Mouse (Mus musculus) neural tube, embryonic 12.5 days (tissue): Measurements from ENCODE around the gene Mettl21a. TPM values are rescaled to one million over a fixed set of nuclear protein-coding genes. Genes with fewer than 3 reads are reported as not detected.

Source experiments
- ATAC-seq: fragments of 200-750 bp; cut with Nextera tagmentation; 2 replicates; pipeline ENCODE4 v1.8.0; 2017; ENCODE audit warnings: low read depth, mild to moderate bottlenecking, moderate TSS enrichment, moderate library complexity; ENCODE audit not compliant: low FRiP score
- H3K27ac ChIP-seq: fragments of 300-500 bp; sonication (generic); 2 replicates; pipeline ENCODE4 v1.5.1; 2016
- H3K27me3 ChIP-seq: fragments of 300-500 bp; sonication (generic); replicated peaks from 2 replicates; pipeline ENCODE4 v1.6.1; 2016; ENCODE audit warnings: mild to moderate bottlenecking
- H3K36me3 ChIP-seq: fragments of 300-500 bp; sonication (generic); 2 replicates; pipeline ENCODE4 v1.6.1; 2016; ENCODE audit warnings: mild to moderate bottlenecking
- H3K4me1 ChIP-seq: fragments of 300-500 bp; sonication (generic); 2 replicates; pipeline ENCODE4 v1.6.1; 2016
- H3K4me2 ChIP-seq: fragments of 300-500 bp; sonication (generic); replicated peaks from 2 replicates; pipeline ENCODE4 v1.6.1; 2016; ENCODE audit warnings: mild to moderate bottlenecking
- H3K4me3 ChIP-seq: fragments of 300-500 bp; sonication (generic); 2 replicates; pipeline ENCODE4 v1.5.1; 2016
- H3K9ac ChIP-seq: fragments of 300-500 bp; sonication (generic); 2 replicates; pipeline ENCODE4 v1.6.1; 2016; ENCODE audit warnings: mild to moderate bottlenecking
- H3K9me3 ChIP-seq: fragments of 300-500 bp; sonication (generic); 2 replicates; pipeline ENCODE4 v1.6.1; 2016; ENCODE audit warnings: mild to moderate bottlenecking
- WGBS: fragments of 180-500 bp; shearing (Covaris S2); methylation state at CpG from one replicate; pipeline ENCODE4 v1.1.7; 2016; 5-methylcytosine and 5-hydroxymethylcytosine counted together
- polyA plus RNA-seq: library from polyadenylated mRNA; unstranded; fragments of >200 nt; fragmentation: Nextera tagmentation; extraction: Ambion mirVana; gene quantifications from 2 replicates; pipeline ENCODE4 v1.2.1, GENCODE M21; 2016

Mettl21a gene
- polyA plus RNA-seq, 1 experiment from 2014 or later: 18.5 TPM

DNA sequence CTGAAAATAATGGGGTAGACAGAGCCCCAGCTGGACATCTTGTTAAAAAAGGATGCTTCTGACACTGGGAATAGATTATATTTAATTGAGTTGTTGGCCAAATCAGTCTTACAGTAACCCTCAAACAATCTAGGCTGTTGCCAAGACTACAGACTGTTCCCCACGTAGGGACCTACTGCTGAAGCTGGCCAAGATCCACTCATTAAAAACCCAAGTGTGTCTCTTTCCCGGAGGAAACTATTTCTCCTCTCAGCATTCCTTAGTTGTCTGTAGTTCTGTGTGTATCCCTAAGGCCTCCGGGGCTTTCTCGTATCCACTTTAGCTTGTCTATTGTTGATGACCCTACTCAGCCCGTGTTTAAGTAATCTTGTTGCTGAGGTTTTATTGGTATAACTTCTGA, 14.5 kb upstream of the Mettl21a start:
- Histone ChIP-seq H3K27me3 (no peaks in the 10 kb centered on the region), H3K36me3 (no peaks in the 10 kb centered on the region), H3K4me1 (no peaks in the 10 kb centered on the region), H3K9ac (no peak overlapping the region), H3K27ac (no peak overlapping the region), H3K4me2 (no peak overlapping the region), H3K9me3 (no peaks in the 10 kb centered on the region), H3K4me3 (no peak overlapping the region)
- no peak for ATAC-seq
- WGBS: 74% methylated on average over 5 of the region's 5 CpGs

DNA sequence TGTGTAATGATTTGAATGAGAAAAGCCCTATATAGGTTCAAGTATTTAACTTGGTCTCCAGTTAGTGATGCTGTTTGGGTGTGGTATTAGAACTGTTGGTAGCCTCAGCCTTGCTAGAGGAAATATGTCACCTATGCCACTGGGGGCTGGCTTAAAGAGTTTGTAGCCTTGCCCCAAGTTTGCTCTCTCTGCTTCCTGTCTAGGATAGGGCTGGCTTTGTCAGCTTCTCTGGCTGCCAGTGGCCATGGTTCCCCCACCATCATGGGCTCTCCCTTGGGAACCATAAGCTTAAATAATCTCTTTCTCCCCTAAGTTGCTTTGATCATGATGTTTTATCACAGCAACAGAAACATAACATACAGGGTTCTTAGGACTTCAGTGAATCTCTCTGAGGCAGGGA, 8.2 kb upstream of the Mettl21a start:
- no peak for ATAC-seq
- no peaks in the 10 kb centered on the region for H3K36me3 ChIP-seq
- H3K9me3 ChIP-seq: no peaks in the 10 kb centered on the region
- H3K4me3 ChIP-seq: no peak overlapping the region
- H3K27ac ChIP-seq: no peak overlapping the region
- no peaks in the 10 kb centered on the region for H3K4me1 ChIP-seq
- no peaks in the 10 kb centered on the region for H3K27me3 ChIP-seq
- H3K9ac ChIP-seq: no peak overlapping the region
- H3K4me2 ChIP-seq: no peak overlapping the region

GRCm38 (mm10) chr1:64623558-64624435, 6.8 kb upstream of the Mettl21a start:
- H3K4me2 ChIP-seq: no peak overlapping the region
- 50% methylated on average over 12 of the region's 12 CpGs for WGBS
- no peaks in the 10 kb centered on the region for H3K9me3 ChIP-seq
- no peak overlapping the region for H3K9ac ChIP-seq
- H3K4me3 ChIP-seq: no peak overlapping the region
- no peak for ATAC-seq
- no peak overlapping the region for H3K27ac ChIP-seq
- H3K27me3 ChIP-seq: no peaks in the 10 kb centered on the region
- no peaks in the 10 kb centered on the region for H3K36me3 ChIP-seq
- H3K4me1 ChIP-seq: no peaks in the 10 kb centered on the region

DNA sequence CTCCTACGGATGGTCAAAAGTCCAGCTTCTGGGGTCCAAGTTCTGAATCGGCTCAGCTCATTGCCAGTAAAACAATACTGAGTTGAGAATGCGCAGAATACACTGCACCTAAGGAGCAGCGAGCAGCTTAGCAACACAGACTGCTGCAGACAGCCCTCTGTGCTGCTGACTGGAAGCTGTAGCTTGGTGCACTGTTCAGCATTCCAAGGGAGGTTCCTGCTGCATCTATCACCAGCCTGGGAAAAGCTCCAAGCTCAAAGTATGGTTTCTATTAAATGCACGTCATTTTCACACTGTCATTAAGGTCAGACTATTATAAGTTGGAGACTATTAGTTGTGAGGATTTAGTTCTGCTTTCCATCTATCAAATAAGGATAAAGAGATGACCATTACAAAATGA, 4.1 kb upstream of the Mettl21a start:
- H3K4me1 ChIP-seq: peaks cover 4% of the 10 kb centered on the region; the same call in 1 of the 2 replicates
- H3K36me3 ChIP-seq: no peaks in the 10 kb centered on the region
- H3K27me3 ChIP-seq: no peaks in the 10 kb centered on the region
- no peak overlapping the region for H3K4me3 ChIP-seq
- WGBS: 89% methylated on average over 5 of the region's 5 CpGs
- no peak overlapping the region for H3K9ac ChIP-seq
- H3K9me3 ChIP-seq: no peaks in the 10 kb centered on the region
- H3K4me2 ChIP-seq: no peak overlapping the region
- ATAC-seq: no peak
- H3K27ac ChIP-seq: no peak overlapping the region

DNA sequence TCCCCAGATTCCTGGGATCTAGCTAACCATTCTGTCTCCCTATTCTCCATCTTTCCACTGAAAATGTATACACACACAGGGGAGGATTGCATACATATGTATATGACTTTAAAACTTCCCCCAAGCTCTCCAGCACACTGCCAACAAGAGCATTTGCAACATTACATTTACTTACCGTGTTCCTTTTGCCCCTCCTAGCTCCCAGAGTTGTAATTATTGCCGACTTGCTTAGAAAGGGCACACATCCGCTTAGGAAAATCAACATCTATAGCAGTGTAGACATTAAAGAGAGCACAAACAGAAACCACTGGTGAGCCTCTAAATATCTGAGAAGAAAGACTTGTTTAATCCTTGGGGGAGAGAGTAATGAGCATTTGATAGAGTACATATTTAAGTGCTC, 1.2 kb upstream of the Mettl21a start:
- H3K9ac ChIP-seq: no peak overlapping the region
- no peak overlapping the region for H3K4me3 ChIP-seq
- peaks cover 8% of the 10 kb centered on the region; the same call in 1 of the 2 replicates for H3K4me1 ChIP-seq
- no peak overlapping the region for H3K27ac ChIP-seq
- peaks cover 3% of the 10 kb centered on the region; the same call in 1 of the 2 replicates for H3K36me3 ChIP-seq
- H3K27me3 ChIP-seq: no peaks in the 10 kb centered on the region
- no peaks in the 10 kb centered on the region for H3K9me3 ChIP-seq
- WGBS: 75% methylated on average over 3 of the region's 3 CpGs
- no peak for ATAC-seq
- H3K4me2 ChIP-seq: peak overlapping the region; percentile 68

- peak; percentile 92 for ATAC-seq
- H3K4me3 ChIP-seq: peak overlapping the region; percentile 72
- no peaks in the 10 kb centered on the region for H3K27me3 ChIP-seq
- under 1% methylated on average over 15 of the region's 15 CpGs for WGBS
- H3K4me2 ChIP-seq: peak overlapping the region; percentile 68
- H3K36me3 ChIP-seq: peaks cover 3% of the 10 kb centered on the region; the same call in 1 of the 2 replicates
- peak overlapping the region; percentile 87 for H3K27ac ChIP-seq
- no peaks in the 10 kb centered on the region for H3K9me3 ChIP-seq
- H3K4me1 ChIP-seq: peaks cover 8% of the 10 kb centered on the region; the same call in 1 of the 2 replicates
- peak overlapping the region; percentile 86 for H3K9ac ChIP-seq
Measured at GRCm38 (mm10) chr1:64617715-64617984, 608 bp upstream of the Mettl21a start.

- Histone ChIP-seq H3K4me1 (peaks cover 8% of the 10 kb centered on the region; the same call in 1 of the 2 replicates), H3K27me3 (no peaks in the 10 kb centered on the region), H3K9ac (peak overlapping the region; percentile 86), H3K4me2 (peak overlapping the region; percentile 68), H3K27ac (peak overlapping the region; percentile 87; the same call in 1 of the 2 replicates), H3K4me3 (peak overlapping the region; percentile 72), H3K36me3 (peaks cover 3% of the 10 kb centered on the region; the same call in 1 of the 2 replicates), H3K9me3 (no peaks in the 10 kb centered on the region)
- peak; percentile 38; the same call in 1 of the 2 replicates for ATAC-seq
- WGBS: 8% methylated on average over 8 of the region's 8 CpGs
Measured at GRCm38 (mm10) chr1:64616531-64616880, 536 bp downstream of the Mettl21a start.

GRCm38 (mm10) chr1:64616076-64616475, 966 bp downstream of the Mettl21a start:
- Histone ChIP-seq H3K36me3 (peaks cover 3% of the 10 kb centered on the region; the same call in 1 of the 2 replicates), H3K4me3 (peak overlapping the region; percentile 72; the same call in 1 of the 2 replicates), H3K4me1 (peaks cover 8% of the 10 kb centered on the region; the same call in 1 of the 2 replicates), H3K27ac (no peak overlapping the region), H3K27me3 (no peaks in the 10 kb centered on the region), H3K4me2 (peak overlapping the region; percentile 68), H3K9ac (peak overlapping the region; percentile 86), H3K9me3 (no peaks in the 10 kb centered on the region)
- ATAC-seq: no peak
- WGBS: 78% methylated on average over 6 of the region's 6 CpGs

GRCm38 (mm10) chr1:64615531-64615991, 1.5 kb downstream of the Mettl21a start:
- Histone ChIP-seq H3K9ac (no peak overlapping the region), H3K27me3 (no peaks in the 10 kb centered on the region), H3K4me1 (peaks cover 8% of the 10 kb centered on the region; the same call in 1 of the 2 replicates), H3K9me3 (no peaks in the 10 kb centered on the region), H3K36me3 (peaks cover 3% of the 10 kb centered on the region; the same call in 1 of the 2 replicates), H3K4me2 (no peak overlapping the region), H3K4me3 (no peak overlapping the region), H3K27ac (no peak overlapping the region)
- WGBS: 88% methylated on average over 11 of the region's 11 CpGs
- ATAC-seq: no peak

GRCm38 (mm10) chr1:64614801-64615345, 2.2 kb downstream of the Mettl21a start:
- no peak overlapping the region for H3K27ac ChIP-seq
- H3K9me3 ChIP-seq: no peaks in the 10 kb centered on the region
- ATAC-seq: no peak
- H3K27me3 ChIP-seq: no peaks in the 10 kb centered on the region
- H3K9ac ChIP-seq: no peak overlapping the region
- 88% methylated on average over 10 of the region's 10 CpGs for WGBS
- H3K4me3 ChIP-seq: no peak overlapping the region
- peaks cover 3% of the 10 kb centered on the region; the same call in 1 of the 2 replicates for H3K36me3 ChIP-seq
- no peak overlapping the region for H3K4me2 ChIP-seq
- H3K4me1 ChIP-seq: peaks cover 8% of the 10 kb centered on the region; the same call in 1 of the 2 replicates

DNA sequence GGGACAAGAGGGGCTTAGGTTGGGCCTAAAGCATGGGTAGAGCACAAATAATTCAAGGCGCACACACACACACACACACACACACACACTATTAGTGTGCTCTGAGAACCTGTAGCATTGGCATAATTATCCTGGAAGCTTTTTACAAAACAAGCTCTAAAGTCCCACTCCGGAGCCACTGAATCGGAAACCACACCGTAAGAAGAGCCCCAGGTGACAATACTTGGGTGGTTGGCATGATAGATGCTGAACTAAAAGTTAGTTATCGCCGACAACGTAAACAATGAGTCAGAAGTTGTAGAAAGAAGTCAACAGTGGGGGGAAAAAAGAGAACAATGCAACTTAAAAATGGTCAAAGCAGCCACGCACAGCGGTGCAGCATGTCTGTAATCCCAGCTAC, 2.7 kb downstream of the Mettl21a start:
- H3K9me3 ChIP-seq: no peaks in the 10 kb centered on the region
- peaks cover 3% of the 10 kb centered on the region; the same call in 1 of the 2 replicates for H3K36me3 ChIP-seq
- peaks cover 8% of the 10 kb centered on the region; the same call in 1 of the 2 replicates for H3K4me1 ChIP-seq
- no peak for ATAC-seq
- no peak overlapping the region for H3K4me2 ChIP-seq
- H3K27ac ChIP-seq: no peak overlapping the region
- H3K9ac ChIP-seq: no peak overlapping the region
- WGBS: 94% methylated on average over 9 of the region's 9 CpGs
- no peaks in the 10 kb centered on the region for H3K27me3 ChIP-seq
- H3K4me3 ChIP-seq: no peak overlapping the region

GRCm38 (mm10) chr1:64609976-64610375, 7.1 kb downstream of the Mettl21a start:
- H3K9me3 ChIP-seq: no peaks in the 10 kb centered on the region
- no peak overlapping the region for H3K4me3 ChIP-seq
- H3K4me2 ChIP-seq: no peak overlapping the region
- WGBS: 91% methylated on average over 9 of the region's 9 CpGs
- H3K27ac ChIP-seq: no peak overlapping the region
- H3K4me1 ChIP-seq: no peaks in the 10 kb centered on the region
- H3K9ac ChIP-seq: no peak overlapping the region
- H3K36me3 ChIP-seq: peaks cover 16% of the 10 kb centered on the region; the same call in 1 of the 2 replicates
- no peaks in the 10 kb centered on the region for H3K27me3 ChIP-seq
- ATAC-seq: no peak
